Mouse (Mus musculus) CH12.LX (cell line): ENCODE measurements around the gene Tas2r126. TPM values are rescaled to one million over a fixed set of nuclear protein-coding genes. Genes with fewer than 3 reads are reported as not detected.

Source experiments
- DNase-seq: peaks from one replicate; pipeline ENCODE4 v3.0.0-alpha.2; 2013; ENCODE audit errors: extremely low read depth
- H3K27ac ChIP-seq: 2 replicates; pipeline ENCODE4 v1.5.1; 2012; ENCODE audit warnings: low read depth, mild to moderate bottlenecking, control low read depth, moderate library complexity; ENCODE audit not compliant: insufficient read depth
- H3K27me3 ChIP-seq: replicated peaks from 2 replicates; pipeline ENCODE3; 2012; ENCODE audit warnings: inconsistent platforms
- H3K36me3 ChIP-seq, 2 experiments: replicated peaks in 1 of 2; 2 replicates each; pipeline versions ENCODE3 to v1.6.1; 2012; ENCODE audit warnings: inconsistent platforms in 1 of 2, low read length in 1 of 2, mild to moderate bottlenecking in 1 of 2, mixed read lengths in 1 of 2, moderate library complexity in 1 of 2; ENCODE audit not compliant: control insufficient read depth in 1 of 2, insufficient read depth in 1 of 2
- H3K4me1 ChIP-seq, 2 experiments: 2 replicates each; pipeline ENCODE4 v1.6.1; 2012; ENCODE audit warnings: inconsistent platforms in 1 of 2, moderate library complexity in 1 of 2; ENCODE audit not compliant: insufficient read depth in 2 of 2, control insufficient read depth in 1 of 2
- H3K4me2 ChIP-seq: 2 replicates; pipeline ENCODE4 v1.6.1; 2012; ENCODE audit warnings: low read depth, mild to moderate bottlenecking, control low read depth; ENCODE audit not compliant: poor library complexity, insufficient read depth, severe bottlenecking
- H3K4me3 ChIP-seq, 3 experiments: fragments of 150-350 bp in 1 of 3; sonication (generic) in 1 of 3; replicated peaks in 1 of 3; 2 replicates each; pipeline versions ENCODE3 to v1.5.1; 2011 to 2012; ENCODE audit warnings: low read depth in 2 of 3, low read length in 2 of 3, mild to moderate bottlenecking in 2 of 3, moderate library complexity in 2 of 3, control low read depth in 1 of 3, improper control_type of control experiment in 1 of 3, inconsistent platforms in 1 of 3, mixed read lengths in 1 of 3; ENCODE audit not compliant: poor library complexity in 1 of 3
- H3K79me2 ChIP-seq: replicated peaks from 2 replicates; pipeline ENCODE4 v1.6.1; 2012; ENCODE audit warnings: mild to moderate bottlenecking, moderate library complexity; ENCODE audit not compliant: control insufficient read depth, poor library complexity, insufficient read depth, severe bottlenecking; ENCODE audit errors: extremely low read depth
- H3K9ac ChIP-seq: 2 replicates; pipeline ENCODE4 v1.6.1; 2012; ENCODE audit warnings: low read depth, mild to moderate bottlenecking, control low read depth, moderate library complexity; ENCODE audit not compliant: insufficient read depth
- H3K9me3 ChIP-seq: replicated peaks from 2 replicates; pipeline ENCODE3; 2012; ENCODE audit warnings: low read length, inconsistent platforms, mixed read lengths
- E2F4 ChIP-seq: IDR thresholded peaks from 2 replicates; pipeline ENCODE4 v1.6.1; 2011; ENCODE audit warnings: low read depth, low read length, improper control_type of control experiment; ENCODE audit not compliant: insufficient replicate concordance
- EP300 ChIP-seq: IDR thresholded peaks from 2 replicates; pipeline ENCODE4 v1.6.1; 2011; ENCODE audit warnings: low read length, improper control_type of control experiment
- HCFC1 ChIP-seq: IDR thresholded peaks from 2 replicates; pipeline ENCODE4 v1.6.1; 2012; ENCODE audit warnings: low read depth, mild to moderate bottlenecking, inconsistent platforms, low read length, improper control_type of control experiment
- MAFK ChIP-seq: IDR thresholded peaks from 2 replicates; pipeline ENCODE4 v1.6.1; 2011; ENCODE audit warnings: low read length, improper control_type of control experiment; ENCODE audit not compliant: insufficient replicate concordance
- MXI1 ChIP-seq: IDR thresholded peaks from 2 replicates; pipeline ENCODE4 v1.6.1; 2011; ENCODE audit warnings: mild to moderate bottlenecking, low read depth, low read length, improper control_type of control experiment
- MYC ChIP-seq: IDR thresholded peaks from 2 replicates; pipeline ENCODE4 v1.6.1; 2011; ENCODE audit warnings: low read depth, mild to moderate bottlenecking, improper control_type of control experiment, low read length
- NELFE ChIP-seq: IDR thresholded peaks from 2 replicates; pipeline ENCODE4 v1.6.1; 2011; ENCODE audit warnings: low read depth, low read length, improper control_type of control experiment
- NRF1 ChIP-seq: IDR thresholded peaks from 2 replicates; pipeline ENCODE4 v1.6.1; 2014; ENCODE audit warnings: low read depth, mild to moderate bottlenecking, inconsistent platforms, low read length, improper control_type of control experiment, moderate library complexity
- POLR2A ChIP-seq: IDR thresholded peaks from 2 replicates; pipeline ENCODE4 v1.6.1; 2011; ENCODE audit warnings: low read depth, mild to moderate bottlenecking, improper control_type of control experiment, low read length
- POLR2AphosphoS2 ChIP-seq: IDR thresholded peaks from 2 replicates; pipeline ENCODE4 v1.6.1; 2011; ENCODE audit warnings: low read depth, low read length, improper control_type of control experiment
- RAD21 ChIP-seq: IDR thresholded peaks from 2 replicates; pipeline ENCODE4 v1.6.1; 2011; ENCODE audit warnings: low read depth, mild to moderate bottlenecking, low read length, improper control_type of control experiment, moderate library complexity
- SIN3A ChIP-seq: IDR thresholded peaks from 2 replicates; pipeline ENCODE4 v1.6.1; 2012; ENCODE audit warnings: low read length, improper control_type of control experiment, inconsistent platforms
- TBP ChIP-seq: conservative IDR thresholded peaks from 2 replicates; pipeline ENCODE4 v1.6.1; 2011; ENCODE audit warnings: low read depth, low read length, improper control_type of control experiment
- TCF12 ChIP-seq: IDR thresholded peaks from 2 replicates; pipeline ENCODE4 v1.6.1; 2014; ENCODE audit warnings: low read depth, mild to moderate bottlenecking, inconsistent platforms, low read length, improper control_type of control experiment
- UBTF ChIP-seq: IDR thresholded peaks from 2 replicates; pipeline ENCODE4 v1.6.1; 2012; ENCODE audit warnings: low read depth, mild to moderate bottlenecking, inconsistent platforms, low read length, improper control_type of control experiment, moderate library complexity
- ZKSCAN1 ChIP-seq: IDR thresholded peaks from 2 replicates; pipeline ENCODE4 v1.6.1; 2012; ENCODE audit warnings: low read depth, inconsistent platforms, low read length, improper control_type of control experiment, borderline replicate concordance
- dilution Hi-C: fragments of 300-500 bp; cut with MboI; formaldehyde crosslinking; loops from 2 replicates; pipeline ENCODE4 v1.14.3; 2020; ENCODE audit warnings: low sequenced_read_pairs; ENCODE audit not compliant: extremely low pct_unique_long_range_greater_than_20kb, extremely low pct_ligation_motif_present
- in situ Hi-C: fragments of 300-500 bp; cut with MboI; formaldehyde crosslinking; loops from 3 replicates; pipeline ENCODE4 v1.14.3; 2019; ENCODE audit warnings: low sequenced_read_pairs, low pct_ligation_motif_present, low pct_unique_long_range_greater_than_20kb, mixed read lengths
- polyA plus RNA-seq: library from polyadenylated mRNA; unstranded; fragments of >175 nt; gene quantifications from 2 replicates; pipeline ENCODE4 v1.2.1, GENCODE M21; 2012; ENCODE audit warnings: low read depth; ENCODE audit not compliant: insufficient read length
- total RNA-seq, 2 experiments: library from RNA; depleted of rRNA; stranded (reverse); fragments of 300-350 nt in 1 of 2; fragments of >200 nt in 1 of 2; gene quantifications; 2 replicates each; pipeline ENCODE4 v1.2.3; 2012 to 2014

The Tas2r126 gene
- total and polyA plus RNA-seq, 3 experiments = not detected

GRCm38 (mm10) chr6:42424472-42424871 lies 9.9 kb upstream of the Tas2r126 start:
- peaks cover 4 to 15% of the 10 kb centered on the region in 2 experiments; a peak in 2 of 4 replicates for H3K4me1 ChIP-seq
- H3K4me2 ChIP-seq = no peak overlapping the region
- TF ChIP-seq TBP = no peak
- TF ChIP-seq MAFK = no peak
- no peak for TF ChIP-seq MYC
- DNase-seq = no peak
- in situ Hi-C loops (no loop called here), dilution Hi-C loops (no loop called here)
- H3K4me3 ChIP-seq = no peak overlapping the region
- no peaks in the 10 kb centered on the region for H3K79me2 ChIP-seq
- H3K27me3 ChIP-seq = no peaks in the 10 kb centered on the region
- no peaks in the 10 kb centered on the region for H3K9me3 ChIP-seq
- H3K27ac ChIP-seq = no peak overlapping the region
- H3K36me3 ChIP-seq = no peaks in the 10 kb centered on the region
- no peak overlapping the region for H3K9ac ChIP-seq

GRCm38 (mm10) chr6:42426337-42426736 lies 8.0 kb upstream of the Tas2r126 start:
- dilution Hi-C loops (no loop called here), in situ Hi-C loops (no loop called here)
- H3K79me2 ChIP-seq = no peaks in the 10 kb centered on the region
- DNase-seq = no peak
- no peak overlapping the region for H3K27ac ChIP-seq
- H3K9ac ChIP-seq = no peak overlapping the region
- no peak overlapping the region for H3K4me2 ChIP-seq
- no peaks in the 10 kb centered on the region for H3K36me3 ChIP-seq
- H3K4me1 ChIP-seq = peaks cover 4 to 12% of the 10 kb centered on the region in 2 experiments; a peak in 2 of 4 replicates
- H3K27me3 ChIP-seq = no peaks in the 10 kb centered on the region
- no peak overlapping the region for H3K4me3 ChIP-seq
- H3K9me3 ChIP-seq = no peaks in the 10 kb centered on the region
- TF ChIP-seq ZKSCAN1 = no peak
- no peak for TF ChIP-seq TBP
- no peak for TF ChIP-seq NRF1
- TF ChIP-seq E2F4 = no peak
- TF ChIP-seq UBTF = no peak
- TF ChIP-seq MYC = no peak
- TF ChIP-seq TCF12 = no peak
- no peak for TF ChIP-seq POLR2AphosphoS2
- TF ChIP-seq HCFC1 = no peak
- TF ChIP-seq SIN3A = no peak
- TF ChIP-seq MXI1 = no peak
- TF ChIP-seq NELFE = no peak
- no peak for TF ChIP-seq EP300
- no peak for TF ChIP-seq POLR2A
- no peak for TF ChIP-seq RAD21
